Mouse (Mus musculus) CH12.LX (cell line): ENCODE data around the gene Adra2b. TPM values are rescaled to one million over a fixed set of nuclear protein-coding genes. Genes with fewer than 3 reads are reported as not detected.
A peak's percentile ranks its signal among the peaks of the same experiment; 100 is the strongest.

Experiments
- DNase-seq: peaks from one replicate; pipeline ENCODE4 v3.0.0-alpha.2; 2013; ENCODE audit errors: extremely low read depth
- H3K27ac ChIP-seq: 2 replicates; pipeline ENCODE4 v1.5.1; 2012; ENCODE audit warnings: low read depth, mild to moderate bottlenecking, control low read depth, moderate library complexity; ENCODE audit not compliant: insufficient read depth
- H3K27me3 ChIP-seq: replicated peaks from 2 replicates; pipeline ENCODE3; 2012; ENCODE audit warnings: inconsistent platforms
- H3K36me3 ChIP-seq, 2 experiments: replicated peaks in 1 of 2; 2 replicates each; pipeline versions ENCODE3 to v1.6.1; 2012; ENCODE audit warnings: inconsistent platforms in 1 of 2, low read length in 1 of 2, mild to moderate bottlenecking in 1 of 2, mixed read lengths in 1 of 2, moderate library complexity in 1 of 2; ENCODE audit not compliant: control insufficient read depth in 1 of 2, insufficient read depth in 1 of 2
- H3K4me1 ChIP-seq, 2 experiments: 2 replicates each; pipeline ENCODE4 v1.6.1; 2012; ENCODE audit warnings: inconsistent platforms in 1 of 2, moderate library complexity in 1 of 2; ENCODE audit not compliant: insufficient read depth in 2 of 2, control insufficient read depth in 1 of 2
- H3K4me2 ChIP-seq: 2 replicates; pipeline ENCODE4 v1.6.1; 2012; ENCODE audit warnings: low read depth, mild to moderate bottlenecking, control low read depth; ENCODE audit not compliant: poor library complexity, insufficient read depth, severe bottlenecking
- H3K4me3 ChIP-seq, 3 experiments: fragments of 150-350 bp in 1 of 3; sonication (generic) in 1 of 3; replicated peaks in 1 of 3; 2 replicates each; pipeline versions ENCODE3 to v1.5.1; 2011 to 2012; ENCODE audit warnings: low read depth in 2 of 3, low read length in 2 of 3, mild to moderate bottlenecking in 2 of 3, moderate library complexity in 2 of 3, control low read depth in 1 of 3, improper control_type of control experiment in 1 of 3, inconsistent platforms in 1 of 3, mixed read lengths in 1 of 3; ENCODE audit not compliant: poor library complexity in 1 of 3
- H3K79me2 ChIP-seq: replicated peaks from 2 replicates; pipeline ENCODE4 v1.6.1; 2012; ENCODE audit warnings: mild to moderate bottlenecking, moderate library complexity; ENCODE audit not compliant: control insufficient read depth, poor library complexity, insufficient read depth, severe bottlenecking; ENCODE audit errors: extremely low read depth
- H3K9ac ChIP-seq: 2 replicates; pipeline ENCODE4 v1.6.1; 2012; ENCODE audit warnings: low read depth, mild to moderate bottlenecking, control low read depth, moderate library complexity; ENCODE audit not compliant: insufficient read depth
- H3K9me3 ChIP-seq: replicated peaks from 2 replicates; pipeline ENCODE3; 2012; ENCODE audit warnings: low read length, inconsistent platforms, mixed read lengths
- BHLHE40 ChIP-seq: IDR thresholded peaks from 2 replicates; pipeline ENCODE4 v1.6.1; 2011; ENCODE audit warnings: mild to moderate bottlenecking, low read depth, low read length, improper control_type of control experiment
- CHD1 ChIP-seq: IDR thresholded peaks from 2 replicates; pipeline ENCODE4 v1.6.1; 2012; ENCODE audit warnings: low read depth, low read length, improper control_type of control experiment, inconsistent platforms
- CHD2 ChIP-seq: IDR thresholded peaks from 2 replicates; pipeline ENCODE4 v1.6.1; 2011; ENCODE audit warnings: low read length, improper control_type of control experiment
- CTCF ChIP-seq, 2 experiments: IDR thresholded peaks in 1 of 2; conservative IDR thresholded peaks in 1 of 2; 2 replicates each; pipeline ENCODE4 v1.5.1; 2011 to 2012; ENCODE audit warnings: low read depth in 2 of 2, low read length in 2 of 2, improper control_type of control experiment in 1 of 2, inconsistent platforms in 1 of 2, mild to moderate bottlenecking in 1 of 2, moderate library complexity in 1 of 2
- E2F4 ChIP-seq: IDR thresholded peaks from 2 replicates; pipeline ENCODE4 v1.6.1; 2011; ENCODE audit warnings: low read depth, low read length, improper control_type of control experiment; ENCODE audit not compliant: insufficient replicate concordance
- ELF1 ChIP-seq: IDR thresholded peaks from 2 replicates; pipeline ENCODE4 v1.6.1; 2014; ENCODE audit warnings: low read depth, mild to moderate bottlenecking, inconsistent platforms, low read length, improper control_type of control experiment
- EP300 ChIP-seq: IDR thresholded peaks from 2 replicates; pipeline ENCODE4 v1.6.1; 2011; ENCODE audit warnings: low read length, improper control_type of control experiment
- ETS1 ChIP-seq: conservative IDR thresholded peaks from 2 replicates; pipeline ENCODE4 v1.6.1; 2012; ENCODE audit warnings: low read depth, mild to moderate bottlenecking, inconsistent platforms, low read length, improper control_type of control experiment, moderate library complexity
- HCFC1 ChIP-seq: IDR thresholded peaks from 2 replicates; pipeline ENCODE4 v1.6.1; 2012; ENCODE audit warnings: low read depth, mild to moderate bottlenecking, inconsistent platforms, low read length, improper control_type of control experiment
- IRF4 ChIP-seq: IDR thresholded peaks from 2 replicates; pipeline ENCODE4 v1.6.1; 2014; ENCODE audit warnings: low read depth, mild to moderate bottlenecking, inconsistent platforms, low read length, improper control_type of control experiment
- JUN ChIP-seq: IDR thresholded peaks from 2 replicates; pipeline ENCODE4 v1.6.1; 2011; ENCODE audit warnings: low read depth, mild to moderate bottlenecking, low read length, improper control_type of control experiment, moderate library complexity; ENCODE audit not compliant: insufficient read depth
- MAZ ChIP-seq: IDR thresholded peaks from 2 replicates; pipeline ENCODE4 v1.6.1; 2012; ENCODE audit warnings: low read depth, mild to moderate bottlenecking, inconsistent platforms, low read length, improper control_type of control experiment, moderate library complexity
- MXI1 ChIP-seq: IDR thresholded peaks from 2 replicates; pipeline ENCODE4 v1.6.1; 2011; ENCODE audit warnings: mild to moderate bottlenecking, low read depth, low read length, improper control_type of control experiment
- MYC ChIP-seq: IDR thresholded peaks from 2 replicates; pipeline ENCODE4 v1.6.1; 2011; ENCODE audit warnings: low read depth, mild to moderate bottlenecking, improper control_type of control experiment, low read length
- NELFE ChIP-seq: IDR thresholded peaks from 2 replicates; pipeline ENCODE4 v1.6.1; 2011; ENCODE audit warnings: low read depth, low read length, improper control_type of control experiment
- NRF1 ChIP-seq: IDR thresholded peaks from 2 replicates; pipeline ENCODE4 v1.6.1; 2014; ENCODE audit warnings: low read depth, mild to moderate bottlenecking, inconsistent platforms, low read length, improper control_type of control experiment, moderate library complexity
- POLR2A ChIP-seq: IDR thresholded peaks from 2 replicates; pipeline ENCODE4 v1.6.1; 2011; ENCODE audit warnings: low read depth, mild to moderate bottlenecking, improper control_type of control experiment, low read length
- RAD21 ChIP-seq: IDR thresholded peaks from 2 replicates; pipeline ENCODE4 v1.6.1; 2011; ENCODE audit warnings: low read depth, mild to moderate bottlenecking, low read length, improper control_type of control experiment, moderate library complexity
- SIN3A ChIP-seq: IDR thresholded peaks from 2 replicates; pipeline ENCODE4 v1.6.1; 2012; ENCODE audit warnings: low read length, improper control_type of control experiment, inconsistent platforms
- SMC3 ChIP-seq: IDR thresholded peaks from 2 replicates; pipeline ENCODE4 v1.6.1; 2011; ENCODE audit warnings: low read depth, low read length, improper control_type of control experiment
- TBP ChIP-seq: conservative IDR thresholded peaks from 2 replicates; pipeline ENCODE4 v1.6.1; 2011; ENCODE audit warnings: low read depth, low read length, improper control_type of control experiment
- TCF12 ChIP-seq: IDR thresholded peaks from 2 replicates; pipeline ENCODE4 v1.6.1; 2014; ENCODE audit warnings: low read depth, mild to moderate bottlenecking, inconsistent platforms, low read length, improper control_type of control experiment
- UBTF ChIP-seq: IDR thresholded peaks from 2 replicates; pipeline ENCODE4 v1.6.1; 2012; ENCODE audit warnings: low read depth, mild to moderate bottlenecking, inconsistent platforms, low read length, improper control_type of control experiment, moderate library complexity
- USF1 ChIP-seq: IDR thresholded peaks from 2 replicates; pipeline ENCODE4 v1.6.1; 2014; ENCODE audit warnings: low read depth, mild to moderate bottlenecking, inconsistent platforms, low read length, improper control_type of control experiment
- USF2 ChIP-seq: conservative IDR thresholded peaks from 2 replicates; pipeline ENCODE4 v1.6.1; 2011; ENCODE audit warnings: low read depth, low read length, improper control_type of control experiment
- ZKSCAN1 ChIP-seq: IDR thresholded peaks from 2 replicates; pipeline ENCODE4 v1.6.1; 2012; ENCODE audit warnings: low read depth, inconsistent platforms, low read length, improper control_type of control experiment, borderline replicate concordance
- ZMIZ1 ChIP-seq: IDR thresholded peaks from 2 replicates; pipeline ENCODE4 v1.6.1; 2012; ENCODE audit warnings: low read depth, mild to moderate bottlenecking, inconsistent platforms, low read length, improper control_type of control experiment
- ZNF384 ChIP-seq: IDR thresholded peaks from 2 replicates; pipeline ENCODE4 v1.6.1; 2012; ENCODE audit warnings: low read depth, low read length, improper control_type of control experiment, inconsistent platforms
- dilution Hi-C: fragments of 300-500 bp; cut with MboI; formaldehyde crosslinking; loops from 2 replicates; pipeline ENCODE4 v1.14.3; 2020; ENCODE audit warnings: low sequenced_read_pairs; ENCODE audit not compliant: extremely low pct_unique_long_range_greater_than_20kb, extremely low pct_ligation_motif_present
- in situ Hi-C: fragments of 300-500 bp; cut with MboI; formaldehyde crosslinking; loops from 3 replicates; pipeline ENCODE4 v1.14.3; 2019; ENCODE audit warnings: low sequenced_read_pairs, low pct_ligation_motif_present, low pct_unique_long_range_greater_than_20kb, mixed read lengths
- polyA plus RNA-seq: library from polyadenylated mRNA; unstranded; fragments of >175 nt; gene quantifications from 2 replicates; pipeline ENCODE4 v1.2.1, GENCODE M21; 2012; ENCODE audit warnings: low read depth; ENCODE audit not compliant: insufficient read length
- total RNA-seq, 2 experiments: library from RNA; depleted of rRNA; stranded (reverse); fragments of 300-350 nt in 1 of 2; fragments of >200 nt in 1 of 2; gene quantifications; 2 replicates each; pipeline ENCODE4 v1.2.3; 2012 to 2014

Adra2b gene
- total and polyA plus RNA-seq, 3 experiments, result 0.08 TPM; not detected in 2

DNA sequence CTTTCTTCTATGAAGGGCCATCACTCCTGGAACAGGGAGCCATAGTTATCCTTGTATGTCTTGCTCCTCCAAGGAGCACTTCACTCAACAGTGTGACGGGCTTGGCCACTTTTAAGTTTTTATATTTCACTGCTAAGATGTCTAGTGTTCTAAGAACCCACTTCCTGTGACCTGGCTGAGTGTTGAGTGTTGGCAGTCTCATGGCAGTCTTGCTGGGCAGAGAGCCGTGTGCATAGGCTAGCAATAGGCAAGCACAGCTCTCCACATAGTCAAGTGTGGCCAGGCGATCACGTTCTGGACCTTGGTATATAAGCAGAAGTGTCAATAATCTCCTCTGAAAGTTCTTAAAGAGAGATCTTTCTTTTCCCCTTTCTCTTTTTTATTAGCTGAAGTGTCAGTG lies 44.9 kb upstream of the Adra2b start:
- no peaks in the 10 kb centered on the region for H3K9me3 ChIP-seq
- H3K79me2 ChIP-seq, result no peaks in the 10 kb centered on the region
- no peaks in the 10 kb centered on the region for H3K36me3 ChIP-seq
- TF ChIP-seq ZNF384 (no peak), BHLHE40 (no peak), MXI1 (no peak), CHD2 (no peak), JUN (no peak), MYC (no peak), HCFC1 (no peak)
- no peak overlapping the region for H3K27ac ChIP-seq
- dilution Hi-C loops (no loop called here), in situ Hi-C loops (no loop called here)
- H3K4me1 ChIP-seq, result peaks cover 24 to 78% of the 10 kb centered on the region in 2 experiments
- DNase-seq, result no peak
- H3K4me3 ChIP-seq, result no peak overlapping the region
- no peak overlapping the region for H3K4me2 ChIP-seq
- H3K9ac ChIP-seq, result no peak overlapping the region
- no peaks in the 10 kb centered on the region for H3K27me3 ChIP-seq

- in situ Hi-C loops (no loop called here), dilution Hi-C loops (no loop called here)
- H3K4me1 ChIP-seq, result peaks cover 26 to 78% of the 10 kb centered on the region in 2 experiments
Measured at GRCm38 (mm10) chr2:127319071-127319470, 43.9 kb upstream of the Adra2b start.

DNA sequence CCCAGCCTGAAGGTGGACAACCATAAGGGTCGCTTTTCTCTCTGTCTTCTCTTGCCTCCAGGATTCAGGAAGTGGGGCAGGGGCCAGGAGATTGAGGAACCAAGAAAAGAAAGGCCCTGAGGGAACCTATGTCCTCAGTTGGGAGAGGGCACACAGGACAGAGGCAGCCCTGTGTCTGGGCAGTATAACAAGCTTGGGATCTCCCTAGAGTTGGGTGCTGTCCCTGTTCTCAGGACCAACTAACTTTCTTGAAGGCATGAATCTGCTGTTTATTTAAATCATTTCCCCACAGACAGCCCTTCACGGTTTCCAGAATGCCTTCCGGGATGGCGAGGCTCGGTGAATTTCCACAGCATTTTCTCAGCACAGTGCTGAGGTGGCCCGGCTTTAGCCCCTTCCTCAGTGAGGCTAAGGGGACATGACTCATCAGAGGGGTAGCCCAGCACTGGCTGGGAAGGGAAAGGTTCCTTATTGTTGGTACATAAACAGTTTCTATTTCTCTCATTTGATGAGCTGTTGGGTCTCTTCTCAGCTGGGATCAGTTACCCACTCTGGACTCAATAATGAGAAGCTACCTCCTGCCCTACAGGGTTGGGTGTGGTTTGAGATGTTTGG lies 40.2 kb upstream of the Adra2b start:
- H3K4me3 ChIP-seq, result no peak overlapping the region
- H3K36me3 ChIP-seq, result peaks cover 0 to 16% of the 10 kb centered on the region in 2 experiments
- H3K79me2 ChIP-seq, result no peaks in the 10 kb centered on the region
- in situ Hi-C loops (no loop called here), dilution Hi-C loops (no loop called here)
- DNase-seq, result peak; percentile 44
- H3K9me3 ChIP-seq, result no peaks in the 10 kb centered on the region
- peaks cover 34 to 90% of the 10 kb centered on the region in 2 experiments for H3K4me1 ChIP-seq
- H3K9ac ChIP-seq, result 0 out of 2 replicates have a peak overlapping the region, but pooled peaks have one; percentile 5
- H3K27me3 ChIP-seq, result no peaks in the 10 kb centered on the region
- peak overlapping the region; percentile 6; the same call in 1 of the 2 replicates for H3K4me2 ChIP-seq
- H3K27ac ChIP-seq, result peak overlapping the region; percentile 36
- TF ChIP-seq CHD1 (peak; percentile 47; the same call in 1 of the 2 replicates), TBP (no peak), ETS1 (peak; percentile 59), UBTF (no peak), ZMIZ1 (no peak), HCFC1 (no peak), IRF4 (peak; percentile 76), NRF1 (no peak), USF1 (no peak), ELF1 (peak; percentile 60; the same call in 1 of the 2 replicates), EP300 (0 out of 2 replicates have a peak, but pooled peaks have one; percentile 19), POLR2A (no peak), SIN3A (peak; percentile 52; the same call in 1 of the 2 replicates), MAZ (0 out of 2 replicates have a peak, but pooled peaks have one; percentile 54)

More at GRCm38 (mm10) chr2:127319071-127319470, 43.9 kb upstream of the Adra2b start:
- no peak overlapping the region for H3K27ac ChIP-seq
- H3K4me2 ChIP-seq, result no peak overlapping the region
- H3K27me3 ChIP-seq, result no peaks in the 10 kb centered on the region
- H3K4me3 ChIP-seq, result no peak overlapping the region
- no peak for DNase-seq
- TF ChIP-seq USF2 (no peak), MYC (no peak), JUN (no peak), RAD21 (no peak), E2F4 (no peak), SMC3 (no peak), TCF12 (no peak), ZKSCAN1 (no peak), ELF1 (no peak), TBP (no peak), CTCF (conservative IDR thresholded peaks at IDR 0.05 in 1 of 2, IDR thresholded peaks at IDR 0.05 in 1 of 2; ENCODE audit: low read depth in 2 of 2, low read length in 2 of 2) (no peak), IRF4 (no peak), CHD2 (no peak), MAZ (no peak), NELFE (no peak)
- no peaks in the 10 kb centered on the region for H3K36me3 ChIP-seq
- no peaks in the 10 kb centered on the region for H3K79me2 ChIP-seq
- no peaks in the 10 kb centered on the region for H3K9me3 ChIP-seq
- H3K9ac ChIP-seq, result no peak overlapping the region
